Mouse (Mus musculus) liver, postnatal 0 days (tissue): ENCODE measurements around the gene Rbpj. TPM values are rescaled to one million over a fixed set of nuclear protein-coding genes. Genes with fewer than 3 reads are reported as not detected.

Source experiments
- ATAC-seq: fragments of 200-750 bp; cut with Nextera tagmentation; 2 replicates; pipeline ENCODE4 v1.8.0; 2017; ENCODE audit warnings: mild to moderate bottlenecking, moderate library complexity
- DNase-seq: peaks from one replicate; pipeline ENCODE4 v3.0.0-alpha.2; 2016
- H3K27ac ChIP-seq: fragments of 300-500 bp; sonication (generic); 2 replicates; pipeline ENCODE4 v1.5.1; 2014; ENCODE audit warnings: antibody characterized with exemption, moderate library complexity, mild to moderate bottlenecking, low read depth
- H3K27me3 ChIP-seq: fragments of 300-500 bp; sonication (generic); 2 replicates; pipeline ENCODE4 v1.6.1; 2014; ENCODE audit warnings: low read length, control low read depth, mixed read lengths; ENCODE audit not compliant: insufficient read depth
- H3K36me3 ChIP-seq: fragments of 300-500 bp; sonication (generic); replicated peaks from 2 replicates; pipeline ENCODE4 v1.6.1; 2014; ENCODE audit warnings: mild to moderate bottlenecking, control low read depth, low read length, moderate library complexity, mixed read lengths; ENCODE audit not compliant: insufficient read depth
- H3K4me1 ChIP-seq: fragments of 300-500 bp; sonication (generic); 2 replicates; pipeline ENCODE4 v1.6.1; 2014; ENCODE audit warnings: antibody characterized with exemption, mild to moderate bottlenecking, control low read depth; ENCODE audit not compliant: insufficient read depth
- H3K4me2 ChIP-seq: fragments of 300-500 bp; sonication (generic); 2 replicates; pipeline ENCODE4 v1.6.1; 2014; ENCODE audit warnings: low read depth, mild to moderate bottlenecking, low read length, moderate library complexity, mixed read lengths
- H3K4me3 ChIP-seq: fragments of 300-500 bp; sonication (generic); 2 replicates; pipeline ENCODE4 v1.5.1; 2014; ENCODE audit warnings: low read depth, low read length
- H3K9ac ChIP-seq: fragments of 300-500 bp; sonication (generic); replicated peaks from 2 replicates; pipeline ENCODE4 v1.6.1; 2014; ENCODE audit warnings: mild to moderate bottlenecking, moderate library complexity
- H3K9me3 ChIP-seq: fragments of 300-500 bp; sonication (generic); 2 replicates; pipeline ENCODE4 v1.6.1; 2016; ENCODE audit warnings: mild to moderate bottlenecking, control low read depth, low read length, mixed read lengths
- CTCF ChIP-seq: sonication (generic); IDR thresholded peaks from 2 replicates; pipeline ENCODE4 v1.5.1; 2016; ENCODE audit warnings: antibody characterized with exemption, low read depth
- EP300 ChIP-seq: IDR thresholded peaks from 2 replicates; pipeline ENCODE4 v1.6.1; 2016; ENCODE audit warnings: antibody characterized with exemption, low read depth, mild to moderate bottlenecking
- WGBS: fragments of 180-500 bp; shearing (Covaris S2); extraction: QIAGEN DNeasy Blood & Tissue Kit; methylation state at CpG from one replicate; pipeline ENCODE4 v1.1.7; 2014; ENCODE audit not compliant: insufficient replicate concordance; 5-methylcytosine and 5-hydroxymethylcytosine counted together
- polyA plus RNA-seq: library from polyadenylated mRNA; unstranded; fragments of >200 nt; fragmentation: Nextera tagmentation; extraction: Ambion mirVana; gene quantifications from 2 replicates; pipeline ENCODE4 v1.2.1, GENCODE M21; 2015

Rbpj gene
- polyA plus RNA-seq, 1 experiment from 2014 or later: 6.1 TPM

DNA sequence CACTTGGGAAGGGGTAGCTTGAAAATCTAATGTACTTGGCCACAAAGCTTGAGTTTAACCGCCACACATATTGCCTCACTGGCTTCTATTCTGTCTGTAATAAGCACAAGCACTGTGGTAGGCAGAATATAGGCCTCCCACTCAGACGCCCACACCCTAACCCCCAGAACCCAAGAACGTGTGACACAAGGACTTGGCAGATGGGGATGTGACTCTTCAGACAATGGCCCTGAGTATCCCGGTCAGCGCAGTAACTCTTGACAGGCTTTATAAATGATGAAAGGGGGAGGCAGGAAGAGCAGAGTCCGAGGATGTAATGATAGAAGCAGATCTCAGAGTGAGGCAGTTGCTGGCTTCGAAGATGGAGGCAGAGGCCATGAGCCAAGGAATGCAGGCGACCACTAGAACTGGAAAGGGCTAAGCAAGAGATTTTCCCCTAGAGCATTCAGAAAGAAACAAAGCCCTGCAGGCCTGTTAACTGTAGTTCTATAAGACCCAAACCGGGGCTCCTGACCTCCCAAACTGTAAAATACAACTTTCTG lies 20.1 kb downstream of the Rbpj start:
- Histone ChIP-seq H3K4me1 (no peaks in the 10 kb centered on the region), H3K9ac (no peak overlapping the region), H3K9me3 (no peaks in the 10 kb centered on the region), H3K27me3 (no peaks in the 10 kb centered on the region), H3K4me3 (no peak overlapping the region), H3K27ac (no peak overlapping the region), H3K4me2 (no peak overlapping the region), H3K36me3 (no peaks in the 10 kb centered on the region)
- no peak for DNase-seq
- 75% methylated on average over 9 of the region's 9 CpGs for WGBS
- ATAC-seq: no peak
- no peak for TF ChIP-seq CTCF
- no peak for TF ChIP-seq EP300

GRCm38 (mm10) chr5:53486966-53487592 lies 21.1 kb downstream of the Rbpj start:
- TF ChIP-seq EP300 (no peak), CTCF (no peak)
- WGBS: 60% methylated on average over 11 of the region's 11 CpGs
- H3K4me1 ChIP-seq: no peaks in the 10 kb centered on the region
- H3K27ac ChIP-seq: no peak overlapping the region
- no peaks in the 10 kb centered on the region for H3K27me3 ChIP-seq
- no peak for ATAC-seq
- no peaks in the 10 kb centered on the region for H3K9me3 ChIP-seq
- DNase-seq: no peak
- no peak overlapping the region for H3K4me2 ChIP-seq
- H3K9ac ChIP-seq: no peak overlapping the region
- H3K4me3 ChIP-seq: no peak overlapping the region
- H3K36me3 ChIP-seq: no peaks in the 10 kb centered on the region

GRCm38 (mm10) chr5:53490697-53491099 lies 24.7 kb downstream of the Rbpj start:
- Histone ChIP-seq H3K4me3 (no peak overlapping the region), H3K4me1 (no peaks in the 10 kb centered on the region), H3K36me3 (no peaks in the 10 kb centered on the region), H3K4me2 (no peak overlapping the region), H3K9me3 (no peaks in the 10 kb centered on the region), H3K9ac (no peak overlapping the region), H3K27me3 (no peaks in the 10 kb centered on the region), H3K27ac (no peak overlapping the region)
- TF ChIP-seq EP300 (no peak), CTCF (no peak)
- ATAC-seq: no peak
- no peak for DNase-seq
- 31% methylated on average over 5 of the region's 5 CpGs for WGBS

DNA sequence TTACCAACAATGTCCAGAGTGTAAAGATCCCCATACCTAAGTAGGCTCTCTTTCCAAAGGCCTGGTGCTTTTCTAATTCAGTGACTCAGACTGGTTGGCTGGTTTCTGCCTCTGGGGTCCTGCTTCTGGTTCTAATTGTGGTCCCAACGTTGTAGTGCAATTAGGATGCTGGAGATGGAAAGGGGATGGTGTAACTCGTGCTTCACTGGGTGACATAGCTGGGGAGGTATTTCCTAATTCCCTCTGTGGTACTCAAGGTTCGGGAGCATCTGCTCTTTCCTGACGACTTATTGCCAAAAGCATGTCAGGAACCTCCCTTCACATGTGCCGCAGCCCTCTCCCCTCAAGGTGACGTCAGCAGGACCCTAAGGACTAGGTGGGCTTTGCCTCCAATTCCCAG lies 27.8 kb downstream of the Rbpj start:
- Histone ChIP-seq H3K4me3 (no peak overlapping the region), H3K27me3 (no peaks in the 10 kb centered on the region), H3K27ac (no peak overlapping the region), H3K9ac (no peak overlapping the region), H3K9me3 (no peaks in the 10 kb centered on the region), H3K4me1 (no peaks in the 10 kb centered on the region), H3K36me3 (no peaks in the 10 kb centered on the region), H3K4me2 (no peak overlapping the region)
- ATAC-seq (no peak), DNase-seq (no peak)
- no peak for TF ChIP-seq EP300
- no peak for TF ChIP-seq CTCF
- 57% methylated on average over 6 of the region's 6 CpGs for WGBS

GRCm38 (mm10) chr5:53494536-53495159 lies 28.7 kb downstream of the Rbpj start:
- 81% methylated on average over 17 of the region's 17 CpGs for WGBS
- TF ChIP-seq CTCF: no peak
- no peak for TF ChIP-seq EP300
- DNase-seq: no peak
- Histone ChIP-seq H3K27me3 (no peaks in the 10 kb centered on the region), H3K4me3 (no peak overlapping the region), H3K9ac (no peak overlapping the region), H3K36me3 (no peaks in the 10 kb centered on the region), H3K9me3 (no peaks in the 10 kb centered on the region), H3K4me1 (no peaks in the 10 kb centered on the region), H3K27ac (no peak overlapping the region), H3K4me2 (no peak overlapping the region)
- ATAC-seq: no peak

- Histone ChIP-seq H3K27me3 (no peaks in the 10 kb centered on the region), H3K4me2 (no peak overlapping the region), H3K9me3 (no peaks in the 10 kb centered on the region), H3K4me3 (no peak overlapping the region), H3K36me3 (no peaks in the 10 kb centered on the region), H3K27ac (no peak overlapping the region), H3K9ac (no peak overlapping the region), H3K4me1 (no peaks in the 10 kb centered on the region)
- no peak for ATAC-seq
- TF ChIP-seq EP300 (no peak), CTCF (no peak)
- WGBS: 78% methylated on average over 9 of the region's 9 CpGs
- no peak for DNase-seq
These were observed 31.0 kb downstream of the Rbpj start for GRCm38 (mm10) chr5:53496846-53497549.
